Mouse (Mus musculus) G1E (cell line): Measurements from ENCODE around the gene Rras2. TPM values are rescaled to one million over a fixed set of nuclear protein-coding genes. Genes with fewer than 3 reads are reported as not detected.

Experiments
- ATAC-seq: 2 replicates; pipeline ENCODE4 v1.8.0; 2016; ENCODE audit warnings: mild to moderate bottlenecking; ENCODE audit not compliant: insufficient number of reproducible peaks, poor library complexity, low FRiP score, severe bottlenecking; ENCODE audit errors: extremely low read depth
- DNase-seq: peaks from one replicate; pipeline ENCODE4 v3.0.0; 2012; ENCODE audit warnings: low spot score
- H3K27me3 ChIP-seq: 2 replicates; pipeline ENCODE4 v1.6.1; 2012; ENCODE audit warnings: mild to moderate bottlenecking, low read length, inconsistent platforms; ENCODE audit not compliant: insufficient read depth
- H3K36me3 ChIP-seq: replicated peaks from 2 replicates; pipeline ENCODE3; 2012; ENCODE audit warnings: mild to moderate bottlenecking, inconsistent platforms
- H3K4me1 ChIP-seq: 2 replicates; pipeline ENCODE4 v1.6.1; 2012; ENCODE audit warnings: low read depth, low read length, inconsistent platforms, mixed read lengths; ENCODE audit not compliant: insufficient read depth
- H3K4me3 ChIP-seq: 2 replicates; pipeline ENCODE4 v1.5.1; 2012; ENCODE audit warnings: low read depth, mild to moderate bottlenecking, inconsistent platforms, low read length, moderate library complexity, mixed read lengths
- H3K9me3 ChIP-seq: replicated peaks from 2 replicates; pipeline ENCODE4 v1.6.1; 2012; ENCODE audit warnings: inconsistent platforms
- CTCF ChIP-seq: IDR thresholded peaks from 2 replicates; pipeline ENCODE4 v1.5.1; 2012; ENCODE audit warnings: low read depth, low read length, inconsistent platforms, mixed read lengths
- GATA1 ChIP-seq: IDR thresholded peaks from 2 replicates; pipeline ENCODE4 v1.6.1; 2012; ENCODE audit warnings: borderline replicate concordance, low read length, inconsistent platforms, mixed read lengths
- GATA2 ChIP-seq: IDR thresholded peaks from 2 replicates; pipeline ENCODE4 v1.6.1; 2012; ENCODE audit warnings: low read depth, low read length, inconsistent platforms, borderline replicate concordance
- POLR2AphosphoS5 ChIP-seq: IDR thresholded peaks from 2 replicates; pipeline ENCODE4 v1.6.1; 2012; ENCODE audit warnings: low read depth, low read length, inconsistent platforms; ENCODE audit not compliant: insufficient replicate concordance
- TAL1 ChIP-seq: conservative IDR thresholded peaks from 2 replicates; pipeline ENCODE4 v1.6.1; 2012; ENCODE audit warnings: low read depth, low read length, inconsistent platforms, mixed read lengths
- polyA plus RNA-seq: library from polyadenylated mRNA; stranded (reverse); fragments of >175 nt; gene quantifications from 2 replicates; pipeline ENCODE4 v1.2.3, GENCODE M21; 2012
- total RNA-seq, 2 experiments: library from RNA; stranded (forward) in 1 of 2; stranded (reverse) in 1 of 2; fragments of 200-1000 nt in 1 of 2; fragments of >200 nt in 1 of 2; fragmentation: Nextera tagmentation in 1 of 2; gene quantifications; 2 replicates each; pipeline ENCODE4 v1.2.3; 2014 to 2017

Gene Rras2
- total and polyA plus RNA-seq, 3 experiments: 0.05 TPM; not detected in 2

DNA sequence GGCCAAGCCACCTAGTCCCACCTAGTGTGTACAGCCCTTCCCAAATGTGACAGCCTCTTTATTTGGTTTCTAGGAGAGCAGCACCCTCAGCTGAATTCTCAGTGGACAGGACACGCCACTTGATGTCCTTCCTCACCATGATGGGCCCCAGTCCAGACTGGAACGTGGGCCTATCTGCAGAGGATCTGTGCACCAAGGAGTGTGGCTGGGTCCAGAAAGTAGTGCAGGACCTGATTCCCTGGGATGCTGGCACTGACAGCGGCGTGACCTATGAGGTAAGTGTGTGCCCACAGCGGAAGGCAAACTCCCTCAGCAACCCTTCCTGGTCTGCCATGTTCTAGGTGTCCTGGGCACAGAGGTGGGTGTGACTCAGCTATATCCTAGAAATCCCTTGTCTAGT, 88.8 kb downstream of the Rras2 start:
- H3K4me1 ChIP-seq: no peaks in the 10 kb centered on the region
- H3K4me3 ChIP-seq: no peak overlapping the region
- DNase-seq (no peak), ATAC-seq (no peak)
- no peaks in the 10 kb centered on the region for H3K27me3 ChIP-seq
- H3K9me3 ChIP-seq: no peaks in the 10 kb centered on the region
- H3K36me3 ChIP-seq: no peaks in the 10 kb centered on the region
- TF ChIP-seq CTCF (no peak), POLR2AphosphoS5 (no peak), GATA2 (no peak), GATA1 (no peak), TAL1 (no peak)

DNA sequence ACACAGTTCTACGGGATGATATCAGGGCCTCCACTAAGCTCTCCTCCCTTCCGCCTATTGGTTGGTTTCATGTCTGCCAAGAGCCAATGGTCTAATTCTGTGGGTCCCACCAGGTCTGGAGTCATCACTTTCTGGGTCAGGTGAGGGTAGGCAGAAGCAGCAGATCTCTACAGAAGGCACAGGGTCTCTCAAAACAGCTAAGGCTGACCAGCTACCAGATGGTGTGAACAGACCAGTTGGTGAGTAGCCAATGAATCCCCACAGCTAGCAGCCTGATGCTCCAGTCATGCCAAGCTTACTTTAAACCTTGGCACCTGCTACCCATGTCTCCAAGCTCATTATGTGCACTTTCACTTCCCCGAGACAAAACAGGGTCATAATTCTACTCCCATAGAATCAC, 90.2 kb downstream of the Rras2 start:
- TF ChIP-seq GATA1 (no peak), TAL1 (no peak), CTCF (no peak), POLR2AphosphoS5 (no peak), GATA2 (no peak)
- ATAC-seq (no peak), DNase-seq (no peak)
- H3K4me3 ChIP-seq: no peak overlapping the region
- no peaks in the 10 kb centered on the region for H3K9me3 ChIP-seq
- H3K36me3 ChIP-seq: no peaks in the 10 kb centered on the region
- H3K4me1 ChIP-seq: no peaks in the 10 kb centered on the region
- H3K27me3 ChIP-seq: no peaks in the 10 kb centered on the region

DNA sequence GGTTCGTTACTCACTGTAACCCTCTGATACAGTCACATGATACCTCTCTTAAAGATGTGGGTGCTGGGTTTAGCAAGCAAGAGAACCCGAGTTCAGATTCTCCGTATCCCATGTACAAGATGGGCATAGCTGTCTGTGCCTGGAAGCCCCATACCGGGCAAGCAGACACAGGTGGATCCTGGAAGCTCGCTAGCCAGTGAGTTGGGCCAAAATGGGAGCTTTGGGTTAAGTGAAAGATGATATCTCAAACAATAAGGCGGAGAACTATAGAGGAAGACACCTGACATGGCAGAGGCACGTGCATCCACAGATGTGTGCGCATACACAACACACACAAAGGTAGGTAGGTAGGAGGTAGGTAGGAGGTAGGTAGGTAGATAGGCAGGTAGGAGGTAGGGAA, 90.7 kb downstream of the Rras2 start:
- Histone ChIP-seq H3K36me3 (no peaks in the 10 kb centered on the region), H3K4me1 (no peaks in the 10 kb centered on the region), H3K4me3 (no peak overlapping the region), H3K9me3 (no peaks in the 10 kb centered on the region), H3K27me3 (no peaks in the 10 kb centered on the region)
- ATAC-seq (no peak), DNase-seq (no peak)
- TF ChIP-seq GATA2 (no peak), TAL1 (no peak), GATA1 (no peak), CTCF (no peak), POLR2AphosphoS5 (no peak)

DNA sequence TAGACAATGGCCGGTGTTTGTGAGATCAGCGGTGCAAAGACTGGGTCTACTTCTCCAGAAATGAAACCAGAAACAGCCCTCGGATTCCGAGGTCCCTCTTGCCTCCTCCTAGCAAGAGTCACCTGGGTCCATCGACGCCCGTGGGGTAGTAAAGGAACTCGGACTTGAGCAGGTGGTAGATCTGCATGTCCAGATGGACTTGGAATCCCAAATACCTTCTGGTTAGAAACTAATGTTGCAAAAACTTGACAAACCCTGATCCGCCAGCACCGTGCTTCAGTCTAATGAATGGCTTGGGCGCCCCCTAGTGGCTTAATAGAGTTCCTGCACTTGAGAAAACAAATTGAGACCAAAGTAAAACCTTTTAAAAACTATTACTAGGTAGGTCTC, 96.9 kb downstream of the Rras2 start:
- no peaks in the 10 kb centered on the region for H3K36me3 ChIP-seq
- no peaks in the 10 kb centered on the region for H3K9me3 ChIP-seq
- peak; percentile 39 for DNase-seq
- H3K4me1 ChIP-seq: peaks cover 5% of the 10 kb centered on the region; the same call in 1 of the 2 replicates
- no peaks in the 10 kb centered on the region; the same call in 1 of the 2 replicates for H3K27me3 ChIP-seq
- TF ChIP-seq GATA1: no peak
- peak; percentile 68; the same call in 1 of the 2 replicates for TF ChIP-seq CTCF
- H3K4me3 ChIP-seq: no peak overlapping the region
- ATAC-seq: 0 out of 2 replicates have a peak, but pooled peaks have one; percentile 22

DNA sequence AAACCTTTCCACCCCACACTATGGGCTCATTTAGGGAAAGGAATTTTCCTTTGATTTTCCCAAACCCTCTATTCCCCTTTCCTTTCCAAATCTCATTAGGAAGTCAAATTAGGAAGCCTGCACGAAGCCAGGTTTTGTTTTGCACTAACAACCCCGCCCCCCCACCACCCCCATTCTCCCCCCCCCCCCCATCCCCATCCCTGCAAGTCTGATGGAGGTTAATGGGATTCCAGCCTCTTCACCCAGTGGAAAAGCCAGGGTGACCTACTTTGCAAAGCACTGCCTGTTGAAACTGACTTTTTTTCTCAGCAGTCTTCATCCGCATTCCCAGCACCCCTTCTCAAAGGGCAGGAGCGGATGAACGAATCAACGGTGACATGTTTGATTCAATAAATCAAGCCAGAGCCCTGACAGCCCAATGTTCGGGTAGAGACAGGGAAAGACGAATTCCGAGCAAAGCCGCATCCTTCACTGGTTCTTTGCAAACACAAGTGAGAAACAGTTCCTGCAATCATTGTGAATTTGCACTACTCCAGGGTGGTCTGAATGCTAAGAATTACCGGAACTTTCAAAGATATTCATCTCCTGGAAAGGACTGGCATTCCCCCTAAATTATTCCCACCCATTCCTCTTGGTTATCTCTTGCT, 97.4 kb downstream of the Rras2 start:
- DNase-seq (no peak), ATAC-seq (no peak)

DNA sequence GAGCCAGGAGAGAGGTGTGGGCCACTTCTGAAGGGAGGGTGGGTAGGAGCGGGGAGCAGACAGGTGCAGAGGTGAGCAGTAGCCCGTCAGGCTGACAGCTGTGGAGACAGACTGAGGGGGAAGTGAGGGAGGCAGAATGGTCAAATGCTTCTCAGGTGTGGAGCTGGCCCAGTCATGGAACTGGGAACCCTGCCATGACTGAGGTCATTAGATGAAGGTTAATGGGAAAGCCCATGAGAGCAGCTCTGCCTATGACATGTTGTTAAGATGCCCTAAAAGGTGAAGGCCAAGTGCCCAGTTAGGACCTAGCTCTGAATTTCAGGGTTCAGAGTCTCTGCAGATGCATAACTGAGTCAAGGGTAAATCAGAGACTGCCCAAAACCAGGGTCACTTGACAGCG, 98.7 kb downstream of the Rras2 start:
- H3K36me3 ChIP-seq: no peaks in the 10 kb centered on the region
- TF ChIP-seq CTCF (no peak), GATA1 (no peak), GATA2 (no peak), TAL1 (no peak), POLR2AphosphoS5 (no peak)
- ATAC-seq: no peak

More for the DNA sequence above, 97.4 kb downstream of the Rras2 start:
- H3K36me3 ChIP-seq: no peaks in the 10 kb centered on the region
- peaks cover 5% of the 10 kb centered on the region; the same call in 1 of the 2 replicates for H3K4me1 ChIP-seq
- no peaks in the 10 kb centered on the region for H3K9me3 ChIP-seq
- H3K4me3 ChIP-seq: no peak overlapping the region
- H3K27me3 ChIP-seq: no peaks in the 10 kb centered on the region; the same call in 1 of the 2 replicates
- TF ChIP-seq TAL1: no peak
- TF ChIP-seq CTCF: no peak
- no peak for TF ChIP-seq POLR2AphosphoS5
- TF ChIP-seq GATA1: no peak
- TF ChIP-seq GATA2: no peak

More for the DNA sequence above, 98.7 kb downstream of the Rras2 start:
- no peak for DNase-seq
- Histone ChIP-seq H3K27me3 (no peaks in the 10 kb centered on the region; the same call in 1 of the 2 replicates), H3K4me3 (no peak overlapping the region), H3K4me1 (peaks cover 5% of the 10 kb centered on the region; the same call in 1 of the 2 replicates), H3K9me3 (no peaks in the 10 kb centered on the region)
